ENCODE assay signal across 20 mouse cellular contexts in the genomic region with DNA sequence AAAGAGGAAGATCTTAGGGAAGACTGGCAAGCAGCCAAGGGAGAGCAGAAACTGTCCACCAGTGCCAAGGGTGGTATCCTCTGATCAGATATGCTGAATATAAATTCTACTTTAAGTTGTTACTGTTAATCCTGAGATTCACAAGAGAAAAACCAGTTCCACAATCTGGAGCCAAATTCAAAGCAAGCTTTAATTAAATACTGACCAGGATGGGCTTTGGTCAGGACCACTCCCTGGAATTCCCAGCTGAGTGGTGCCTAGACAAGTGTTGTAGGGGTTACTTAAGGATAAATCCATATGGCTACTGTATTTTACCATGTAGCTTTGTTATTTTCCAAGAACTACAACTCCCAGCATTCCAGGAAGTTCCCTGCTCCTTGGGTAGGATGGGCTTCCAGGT.
"Had no signal": no experiment of that assay in that cellular context is flagged by ENCODE, and none has a peak within 500 bp of the region (broad histone marks: within the 10 kb centered on the region; RNA-seq: fewer than 3 reads in every experiment).

No protein-coding gene starts in this region.

- H3K4me2 ChIP-seq: heart, embryonic 12.5 days; hindbrain, embryonic 13.5 days; hindbrain, embryonic 15.5 days; kidney, embryonic 15.5 days; limb, embryonic 13.5 days; limb, embryonic 15.5 days; liver, embryonic 12.5 days had no signal

- H3K9me3 ChIP-seq: heart, embryonic 10.5 days; heart, embryonic 12.5 days; hindbrain, embryonic 13.5 days; hindbrain, embryonic 15.5 days; kidney, embryonic 15.5 days; limb, embryonic 13.5 days; limb, embryonic 15.5 days; liver, embryonic 12.5 days had no signal

- H3K9ac ChIP-seq: heart, embryonic 12.5 days; hindbrain, embryonic 13.5 days; hindbrain, embryonic 15.5 days; kidney, embryonic 15.5 days; limb, embryonic 13.5 days; limb, embryonic 15.5 days; liver, embryonic 12.5 days had no signal

- DNase-seq: heart, postnatal 36 days; kidney, adult 11 months; kidney, adult 2 months; kidney, adult 9 months; kidney, postnatal 14 days; kidney, postnatal 36 days; layer of hippocampus, adult 9-11 months; layer of hippocampus, postnatal 36 days; left cerebral cortex, postnatal 4 days had no signal

- H3K27me3 ChIP-seq: heart, embryonic 12.5 days; hindbrain, embryonic 13.5 days; hindbrain, embryonic 15.5 days; kidney, embryonic 15.5 days; limb, embryonic 13.5 days; limb, embryonic 15.5 days; liver, embryonic 12.5 days had no signal

- H3K4me1 ChIP-seq: heart, embryonic 10.5 days; heart, embryonic 12.5 days; hindbrain, embryonic 13.5 days; hindbrain, embryonic 15.5 days; kidney, embryonic 15.5 days; limb, embryonic 13.5 days; limb, embryonic 15.5 days had no signal

- ATAC-seq: hindbrain, postnatal 0 days; intestine, embryonic 16.5 days; liver, embryonic 12.5 days had no signal

- H3K4me3 ChIP-seq: heart, embryonic 10.5 days; heart, embryonic 12.5 days; hindbrain, embryonic 13.5 days; hindbrain, embryonic 15.5 days; kidney, embryonic 15.5 days; limb, embryonic 13.5 days; limb, embryonic 15.5 days; liver, embryonic 12.5 days had no signal

- H3K36me3 ChIP-seq: heart, embryonic 10.5 days; heart, embryonic 12.5 days; hindbrain, embryonic 13.5 days; hindbrain, embryonic 15.5 days; kidney, embryonic 15.5 days; limb, embryonic 13.5 days; limb, embryonic 15.5 days; liver, embryonic 12.5 days had no signal

- H3K27ac ChIP-seq: heart, embryonic 10.5 days; hindbrain, embryonic 13.5 days; hindbrain, embryonic 15.5 days; hindbrain, postnatal 0 days; kidney, embryonic 15.5 days; kidney, postnatal 0 days; limb, embryonic 13.5 days; limb, embryonic 15.5 days; liver, embryonic 12.5 days had no signal
